Mouse (Mus musculus) midbrain, embryonic 11.5 days (tissue): ENCODE results near the gene 1700017B05Rik. TPM values are rescaled to one million over a fixed set of nuclear protein-coding genes. Genes with fewer than 3 reads are reported as not detected.

ENCODE experiments used
- polyA plus RNA-seq: library from polyadenylated mRNA; unstranded; fragments of >200 nt; fragmentation: Nextera tagmentation; extraction: Ambion mirVana; gene quantifications from 2 replicates; pipeline ENCODE4 v1.2.1, GENCODE M21; 2014

1700017B05Rik gene
- polyA plus RNA-seq, 1 experiment from 2014 or later = 9.3 TPM

Other genes starting within 250 kb of the 1700017B05Rik start
- gene Sin3a, start 190.6 kb downstream of the 1700017B05Rik start, polyA plus RNA-seq = 54.6 and 56.1 TPM in 2 replicates
- gene Man2c1, start 131.9 kb downstream of the 1700017B05Rik start, polyA plus RNA-seq = 17.5 and 18.0 TPM in 2 replicates
- gene Neil1, start 114.3 kb downstream of the 1700017B05Rik start, polyA plus RNA-seq = 5.8 and 5.9 TPM in 2 replicates
- gene Commd4, start 104.3 kb downstream of the 1700017B05Rik start, polyA plus RNA-seq = 91.6 and 100.0 TPM in 2 replicates
- not detected in 2 replicates for gene Trcg1, start 26.1 kb downstream of the 1700017B05Rik start, polyA plus RNA-seq
- 18.6 and 22.9 TPM in 2 replicates for gene Ppcdc, start 177.5 kb upstream of the 1700017B05Rik start, polyA plus RNA-seq
- 17.6 and 17.7 TPM in 2 replicates for gene Scamp5, start 205.4 kb upstream of the 1700017B05Rik start, polyA plus RNA-seq
- gene Rpp25, start 241.4 kb upstream of the 1700017B05Rik start, polyA plus RNA-seq = 12.8 and 14.1 TPM in 2 replicates